Mouse (Mus musculus): ENCODE results near the gene Rras2.

GRCm38 (mm10) chr7:114102609-114103008, 15.0 kb downstream of the Rras2 start:
- no peak for TF ChIP-seq POLR2A (IDR thresholded peaks at IDR 0.05; ENCODE audit: extremely low read depth, insufficient read depth, low read length)
- no peak for TF ChIP-seq CTCF (IDR thresholded peaks at IDR 0.05; ENCODE audit: low read depth, low read length)

All from liver, adult 2 months (tissue).